Mouse (Mus musculus) gastrocnemius, postnatal 25 days (tissue): ENCODE data around the gene Pycr1. TPM values are rescaled to one million over a fixed set of nuclear protein-coding genes. Genes with fewer than 3 reads are reported as not detected.

Source experiments
- DNase-seq: peaks from one replicate; pipeline ENCODE4 v3.0.0; 2022
- total RNA-seq, 2 experiments: library from RNA; stranded (reverse); gene quantifications; 1 replicate in 1 of 2; 2 replicates in 1 of 2; pipeline ENCODE4 v1.2.3; 2021

Pycr1 gene
- total RNA-seq, 2 experiments from 2014 or later: 6.7 to 6.8 TPM

DNA sequence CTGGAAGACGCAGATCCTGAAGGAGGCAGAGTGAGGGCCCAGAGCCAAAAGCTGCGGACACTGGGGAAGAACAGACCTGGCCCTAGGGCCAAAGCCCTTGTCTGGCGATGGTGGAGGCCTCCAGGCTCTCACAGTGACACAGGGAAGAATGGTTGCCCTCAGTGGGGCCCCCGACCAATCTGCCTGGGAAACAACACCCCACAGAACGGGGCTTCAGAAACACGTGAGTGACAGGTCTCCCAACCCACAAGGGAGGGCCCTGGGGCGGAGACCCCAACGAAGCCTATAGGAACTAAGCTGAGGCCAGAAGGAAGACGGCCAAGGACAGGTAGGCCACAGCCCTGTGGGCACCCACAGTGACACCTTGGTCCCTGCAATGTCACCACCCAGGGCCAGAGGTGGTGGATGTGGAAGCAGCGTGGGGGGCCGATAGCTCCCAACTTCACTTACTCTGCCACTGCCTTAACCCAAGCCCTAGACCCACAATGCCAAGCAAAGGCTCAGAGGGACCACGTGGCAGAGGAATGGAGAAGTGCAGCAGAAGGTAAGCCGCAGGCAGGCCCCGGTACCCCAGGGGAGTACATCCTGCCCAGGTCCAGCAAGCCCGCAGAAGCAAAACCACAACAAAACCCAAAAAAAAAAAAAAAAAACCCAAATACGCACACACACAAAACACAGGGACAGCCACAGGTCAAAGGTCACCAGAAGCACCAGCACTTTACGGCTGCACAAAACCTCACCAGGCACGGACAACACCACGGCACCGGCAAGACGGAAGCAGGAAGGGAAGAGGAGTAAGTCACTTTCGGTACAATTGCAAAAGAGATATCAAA lies 15.9 kb downstream of the Pycr1 start:
- no peak for DNase-seq

DNA sequence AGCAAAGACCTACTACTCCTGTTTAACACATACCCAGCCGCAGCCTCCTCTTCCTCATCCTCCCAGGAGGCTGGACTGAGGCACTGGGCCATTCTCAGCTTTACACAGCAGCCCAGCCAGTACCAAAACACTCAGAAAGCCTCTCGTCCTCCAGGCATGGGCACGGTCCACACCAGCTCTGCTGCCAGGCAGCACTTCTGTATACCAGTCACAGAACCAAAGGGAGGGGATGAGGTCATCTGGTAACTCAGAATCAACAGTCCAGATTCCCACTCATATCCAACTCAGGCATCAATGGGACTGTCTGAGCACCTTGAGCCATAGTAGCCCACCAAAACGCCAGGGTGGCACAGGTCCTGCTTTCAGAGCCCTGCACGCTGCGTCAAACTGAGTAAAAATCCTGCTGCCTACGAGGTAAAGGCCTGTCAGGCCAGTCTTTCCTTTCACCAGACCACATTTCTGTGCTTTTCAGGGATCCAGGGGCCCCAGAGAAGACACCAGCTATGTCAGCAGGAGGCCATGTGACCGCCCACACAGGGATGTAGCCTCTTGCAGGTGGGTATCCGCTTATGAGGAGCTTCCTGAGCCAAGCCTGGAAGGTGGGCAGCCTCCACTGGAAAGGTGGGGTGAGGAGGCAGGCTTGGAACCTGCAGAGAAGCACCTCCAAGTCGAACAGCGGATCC lies 16.6 kb downstream of the Pycr1 start:
- no peak for DNase-seq

GRCm38 (mm10) chr11:120625152-120625775 lies 18.3 kb downstream of the Pycr1 start, which contains the start of gene Sirt7:
Sirt7 (minus strand) TSS chr11:120625240.
- DNase-seq: no peak

DNA sequence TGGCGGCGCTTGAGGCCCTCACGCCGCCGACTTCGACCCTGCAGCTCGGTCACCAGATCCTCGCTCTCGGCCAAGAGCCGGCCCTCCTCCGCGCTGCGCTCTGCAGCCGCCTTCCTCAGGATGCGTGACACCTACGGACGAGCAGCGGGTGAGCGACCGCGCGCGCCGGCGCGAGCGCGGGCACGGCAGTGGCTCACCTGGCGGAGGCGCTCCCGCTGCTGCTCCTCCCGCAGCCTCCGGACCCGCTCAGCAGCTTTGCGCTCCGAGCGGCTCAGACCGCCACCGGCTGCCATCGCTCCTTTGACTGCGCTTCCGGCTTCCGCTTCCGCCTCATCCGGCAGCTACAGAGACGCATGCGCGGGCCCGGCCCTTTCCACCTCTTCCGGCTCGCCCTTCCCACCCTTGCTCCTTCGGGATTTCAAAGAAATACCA lies 18.9 kb downstream of the Pycr1 start:
- peak; percentile 82 for DNase-seq

DNA sequence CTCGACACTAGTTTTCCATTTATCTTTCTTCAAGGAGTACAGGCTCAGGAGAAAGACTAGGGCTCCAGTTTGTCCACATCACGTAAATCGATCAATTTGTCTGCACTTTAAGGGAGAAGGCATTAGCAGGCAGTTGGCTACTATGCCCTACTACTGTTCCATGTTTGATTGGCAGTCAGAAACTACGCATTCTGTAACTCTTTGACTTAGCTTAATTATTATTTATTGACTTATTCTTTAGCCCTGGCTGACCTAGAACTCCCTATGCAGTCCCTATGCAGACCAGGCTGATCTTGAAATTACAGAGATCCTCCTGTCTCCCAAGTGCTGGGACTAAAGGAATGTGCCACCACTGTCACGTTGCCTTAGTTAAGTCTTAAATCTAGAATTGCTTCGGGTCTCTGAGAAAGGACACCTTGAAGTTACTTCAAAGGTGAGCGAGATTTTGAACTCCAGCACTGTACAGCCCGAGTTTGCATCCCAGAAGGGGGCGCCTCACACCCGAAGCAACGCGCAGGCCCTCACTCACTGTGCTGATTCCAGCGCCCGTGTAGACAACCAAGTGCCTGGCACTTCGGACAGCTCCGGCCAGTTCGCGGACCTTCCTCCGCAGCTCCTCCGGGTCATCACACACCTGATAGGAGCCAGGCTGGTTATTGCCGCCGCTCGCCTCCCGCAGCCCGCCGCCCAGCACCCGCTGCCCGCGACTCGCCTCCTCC lies 19.4 kb downstream of the Pycr1 start:
- DNase-seq: peak; percentile 63

- no peak for DNase-seq
Measured at GRCm38 (mm10) chr11:120622805-120623204, 20.8 kb downstream of the Pycr1 start.

DNA sequence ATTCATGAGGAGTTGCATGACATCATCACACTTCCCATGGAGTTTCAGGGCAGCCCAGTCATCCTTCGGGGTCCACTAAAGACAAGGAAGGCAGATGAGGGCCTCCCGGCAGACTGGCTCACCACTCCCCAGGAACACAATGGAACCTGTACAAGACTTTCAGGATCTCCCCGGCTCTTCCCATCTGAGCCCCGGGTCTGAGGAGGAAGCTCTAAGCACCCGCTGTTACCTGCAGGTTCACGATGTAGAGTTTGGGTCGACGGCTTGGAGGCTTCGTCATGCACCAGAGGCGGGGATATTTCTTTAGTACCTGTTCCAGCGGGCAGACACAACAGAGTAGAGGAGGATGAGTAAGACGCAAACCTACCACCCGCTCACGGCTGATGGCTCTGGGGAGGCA lies 23.4 kb downstream of the Pycr1 start:
- DNase-seq: no peak

DNA sequence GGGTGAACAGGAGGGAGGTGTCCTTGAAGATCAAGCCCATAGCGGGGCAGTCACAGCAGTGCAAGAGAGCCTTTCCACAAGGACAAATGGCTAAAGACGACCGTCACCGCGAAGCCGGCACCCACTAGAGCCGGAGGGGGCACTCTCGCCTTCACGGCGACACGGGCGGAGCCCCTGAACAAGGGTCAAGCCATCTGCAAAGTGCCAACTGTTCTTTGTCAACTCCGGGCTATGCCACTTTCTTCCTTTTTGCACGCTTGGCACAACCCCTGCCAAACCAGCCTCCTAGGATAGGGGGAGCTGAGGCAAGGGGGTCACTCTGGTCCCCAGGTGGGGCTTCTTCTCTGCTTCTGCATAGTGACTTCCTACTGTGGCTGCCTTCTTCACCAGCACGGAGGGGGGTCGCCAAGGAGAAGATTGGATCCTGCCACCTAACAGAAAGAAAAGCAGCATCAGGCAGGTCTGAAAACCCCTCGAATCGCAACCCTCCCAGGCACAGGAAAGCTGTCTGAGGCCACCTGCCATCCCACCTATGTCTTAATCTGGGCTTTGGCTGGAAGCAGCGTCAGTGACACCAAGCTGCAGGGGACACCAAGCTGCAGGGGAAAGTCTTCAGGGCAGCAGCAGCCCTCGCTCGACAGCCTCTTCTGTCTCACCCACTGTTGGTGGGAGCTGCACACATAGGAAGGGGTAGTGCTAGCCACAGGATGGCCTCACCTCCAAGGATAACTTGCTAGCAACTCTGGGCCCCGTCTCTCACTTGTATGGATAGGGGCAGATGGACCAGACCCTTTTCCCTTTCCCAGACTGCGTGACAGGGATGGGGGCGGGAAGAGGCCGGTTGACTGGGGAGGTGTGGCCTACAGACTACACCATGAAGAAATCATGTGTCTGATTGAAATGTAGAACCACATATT lies 24.7 kb downstream of the Pycr1 start:
- no peak for DNase-seq

GRCm38 (mm10) chr11:120617519-120618112 lies 26.0 kb downstream of the Pycr1 start, which contains the start of gene Pcyt2:
Pcyt2 (minus strand) TSS chr11:120617936.
- peak; percentile 94 for DNase-seq

- DNase-seq: no peak
Measured at GRCm38 (mm10) chr11:120616617-120617294, 26.8 kb downstream of the Pycr1 start.

DNA sequence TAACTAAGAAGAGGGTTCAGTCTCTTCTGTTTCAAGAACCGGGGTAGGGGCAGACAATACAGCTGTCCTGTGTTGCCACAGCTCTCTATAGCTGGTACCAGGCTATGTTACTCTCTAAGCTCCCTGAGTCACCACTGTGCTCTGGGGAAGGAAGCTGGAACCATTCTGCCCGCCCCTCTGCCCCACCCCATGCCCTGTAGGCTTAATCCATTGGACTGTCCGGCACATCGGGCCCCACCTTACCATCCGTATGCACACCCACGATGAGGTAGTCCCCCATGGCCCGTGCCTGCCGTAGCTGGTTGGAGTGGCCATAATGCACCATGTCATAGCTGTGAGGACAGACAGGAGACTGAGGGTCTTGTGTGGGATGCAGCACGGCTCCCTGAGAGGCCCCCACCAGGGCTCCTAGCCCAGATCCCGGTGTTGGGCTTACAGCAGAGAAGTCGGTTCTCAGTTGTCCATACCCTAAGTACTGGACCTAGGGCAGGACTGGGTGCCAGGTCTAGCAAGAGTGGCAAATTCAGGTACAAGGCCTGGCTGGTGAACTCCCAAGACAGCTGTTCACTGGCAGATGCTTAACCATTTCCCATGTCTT lies 27.9 kb downstream of the Pycr1 start:
- no peak for DNase-seq

GRCm38 (mm10) chr11:120615167-120615566 lies 28.4 kb downstream of the Pycr1 start:
- DNase-seq: no peak

DNA sequence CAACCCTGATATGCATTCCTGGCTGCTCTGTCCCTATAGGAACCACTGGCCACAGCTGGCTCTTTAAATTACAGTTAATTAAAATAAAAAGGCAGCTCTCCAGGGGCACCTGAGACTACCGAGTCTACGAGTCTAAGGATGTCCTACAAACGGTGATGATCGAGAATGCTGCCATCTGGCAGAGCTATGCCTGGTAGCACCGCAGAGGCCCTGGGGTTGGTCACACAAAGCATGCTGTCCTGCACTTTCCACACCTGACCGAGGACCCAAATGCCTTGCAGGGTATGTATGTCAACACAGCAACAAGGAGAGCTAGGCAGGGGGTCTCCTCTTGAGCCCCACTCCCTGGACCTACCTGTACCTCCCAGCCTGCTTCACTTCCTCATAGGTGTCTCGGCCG lies 29.6 kb downstream of the Pycr1 start:
- no peak for DNase-seq

DNA sequence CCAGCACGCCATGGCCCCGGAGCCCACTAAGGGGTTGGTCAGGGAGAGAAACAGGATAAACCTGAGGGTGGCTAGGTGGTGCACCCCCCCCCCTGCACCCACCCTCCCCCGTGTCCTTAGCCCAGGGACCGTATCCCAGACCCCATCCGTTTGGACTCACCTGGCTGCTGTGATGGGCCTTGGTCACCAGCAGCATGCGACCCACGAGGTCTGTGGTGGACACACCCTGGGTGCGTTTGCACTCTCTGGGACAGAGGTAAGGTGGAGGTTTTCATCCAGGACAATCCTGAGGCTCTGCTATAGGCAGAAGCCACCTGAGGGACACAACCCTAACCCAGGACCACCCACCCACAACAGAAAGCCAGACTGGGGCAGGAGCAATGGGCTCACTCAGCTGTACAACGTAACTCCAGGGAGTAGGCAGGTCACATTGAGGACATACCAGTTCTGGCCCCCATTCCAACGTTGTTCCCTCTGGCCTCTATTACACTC lies 30.0 kb downstream of the Pycr1 start:
- DNase-seq: no peak

DNA sequence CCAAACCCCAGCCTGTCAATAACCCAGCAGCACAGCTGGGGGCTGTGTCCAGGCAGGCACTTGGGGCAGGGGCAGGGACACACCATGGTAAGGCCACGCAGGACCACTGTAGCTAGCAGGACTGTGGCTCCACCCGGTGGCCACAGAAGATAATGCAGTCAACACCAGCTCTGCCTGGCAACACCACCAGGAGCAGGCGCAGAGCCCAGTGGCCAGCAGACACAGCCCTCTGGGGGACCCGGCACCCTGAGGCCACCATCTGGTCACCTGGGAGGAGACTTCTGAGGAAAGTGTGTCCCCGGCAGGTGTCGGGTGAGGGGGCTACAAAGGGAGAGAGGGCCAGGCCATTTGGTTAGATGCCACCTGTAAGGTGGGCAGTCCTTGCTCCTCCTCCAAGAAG lies 30.8 kb downstream of the Pycr1 start:
- DNase-seq: peak; percentile 68

DNA sequence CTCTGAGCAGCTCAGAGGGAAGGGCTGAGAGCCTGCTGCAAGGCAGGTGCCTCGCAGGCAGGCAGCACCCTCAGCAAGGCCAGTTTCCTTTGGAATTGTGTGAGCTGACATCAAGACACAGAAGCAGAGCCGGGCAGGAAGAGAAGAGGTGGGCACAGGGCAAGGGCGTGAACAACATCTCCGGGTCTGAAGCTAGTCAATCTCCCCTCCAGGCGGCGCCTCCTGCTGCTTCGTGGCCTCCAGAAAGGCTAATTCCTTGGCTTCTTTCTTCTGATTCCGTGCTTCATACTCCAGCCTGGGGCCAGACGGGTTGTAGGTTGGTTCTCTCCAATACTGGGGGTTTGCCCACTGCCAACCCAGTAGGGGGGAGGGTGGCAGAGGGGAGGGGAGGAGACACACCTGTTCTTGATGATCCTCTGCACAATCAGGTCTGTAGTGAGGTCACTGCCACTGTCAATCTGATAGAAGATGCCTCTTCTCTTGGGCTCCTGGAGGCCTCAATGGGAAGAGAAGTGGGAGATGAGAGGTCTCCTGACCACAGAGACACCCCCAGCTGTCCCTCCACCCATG lies 33.0 kb downstream of the Pycr1 start:
- DNase-seq: no peak

DNA sequence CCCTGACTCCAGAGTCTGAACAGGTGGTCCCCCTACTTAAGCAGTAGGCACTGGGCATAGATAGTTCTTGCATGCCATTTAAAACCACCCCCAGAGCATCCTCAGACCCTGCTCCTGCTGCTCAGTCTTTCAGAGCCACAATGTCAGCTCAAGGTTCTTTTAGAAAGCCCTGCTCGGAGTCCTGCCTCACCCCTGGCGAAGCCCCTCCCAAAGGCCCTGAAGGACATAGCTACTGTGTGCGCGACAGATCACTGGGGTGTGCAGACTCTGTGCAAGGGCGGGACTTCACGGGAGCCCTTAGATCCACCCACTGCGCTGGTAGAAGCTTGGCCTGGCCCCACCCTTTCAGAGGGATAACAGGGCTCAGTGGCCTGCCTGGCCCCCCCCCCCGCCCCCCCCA lies 34.3 kb downstream of the Pycr1 start:
- DNase-seq: no peak

DNA sequence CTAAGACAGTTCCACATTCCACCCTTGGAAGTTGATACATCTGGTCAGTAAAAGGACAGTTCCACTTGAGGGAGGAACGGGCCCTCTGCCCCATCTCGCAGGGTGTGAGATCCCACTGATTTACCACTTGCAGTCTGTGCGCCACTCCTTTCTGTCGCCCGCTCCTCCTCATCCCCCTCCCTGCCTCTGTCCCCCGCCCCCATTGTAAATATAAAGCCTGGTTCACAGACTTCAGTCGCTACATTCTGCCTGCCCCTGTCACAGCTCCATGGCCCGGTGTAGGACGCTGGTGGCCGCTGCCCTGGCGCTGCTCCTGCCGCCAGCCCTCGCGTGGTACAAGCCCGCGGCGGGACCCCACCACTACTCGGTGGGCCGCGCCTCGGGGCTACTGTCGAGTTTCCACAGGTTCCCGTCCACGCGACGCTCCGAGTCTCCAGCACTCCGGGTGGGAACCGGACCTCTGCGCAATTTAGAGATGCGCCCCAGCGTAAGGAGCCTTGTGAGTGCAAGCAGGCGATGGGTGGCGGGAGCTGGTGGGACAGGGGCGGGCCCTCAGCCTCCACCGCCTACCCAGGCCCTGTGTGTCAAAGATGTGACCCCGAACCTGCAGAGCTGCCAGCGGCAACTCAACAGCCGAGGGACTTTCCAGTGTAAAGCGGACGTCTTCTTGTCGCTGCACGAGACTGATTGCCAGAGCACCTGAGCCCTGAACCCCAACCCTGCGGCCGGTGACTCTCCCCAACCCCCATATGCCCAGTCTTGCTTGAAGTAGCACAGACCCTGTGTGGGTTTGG lies 35.1 kb downstream of the Pycr1 start, which contains the start of gene Npb:
Gene Npb, plus strand, starts transcription at position 237 of the 794 bp plus-strand sequence.
- no peak for DNase-seq
